Mouse (Mus musculus) G1E (cell line): ENCODE results near the gene Smim10l1.

ENCODE experiments used
- CTCF ChIP-seq: IDR thresholded peaks from 2 replicates; pipeline ENCODE4 v1.5.1; 2012; ENCODE audit warnings: low read depth, low read length, inconsistent platforms, mixed read lengths
- GATA1 ChIP-seq: IDR thresholded peaks from 2 replicates; pipeline ENCODE4 v1.6.1; 2012; ENCODE audit warnings: borderline replicate concordance, low read length, inconsistent platforms, mixed read lengths
- POLR2AphosphoS5 ChIP-seq: IDR thresholded peaks from 2 replicates; pipeline ENCODE4 v1.6.1; 2012; ENCODE audit warnings: low read depth, low read length, inconsistent platforms; ENCODE audit not compliant: insufficient replicate concordance
- TAL1 ChIP-seq: conservative IDR thresholded peaks from 2 replicates; pipeline ENCODE4 v1.6.1; 2012; ENCODE audit warnings: low read depth, low read length, inconsistent platforms, mixed read lengths

GRCm38 (mm10) chr6:133102430-133102829, 2.3 kb upstream of the Smim10l1 start:
- TF ChIP-seq CTCF (no peak), GATA1 (no peak), POLR2AphosphoS5 (no peak), TAL1 (no peak)
